Mouse (Mus musculus) cortical plate, adult 2 months (tissue): ENCODE measurements around the gene Myo9b.

Source experiments
- CTCF ChIP-seq: fragments of 200-500 bp; IDR thresholded peaks from 2 replicates; pipeline ENCODE4 v1.5.1; 2011; ENCODE audit warnings: mild to moderate bottlenecking, control low read depth, low read length; ENCODE audit not compliant: insufficient read depth; ENCODE audit errors: extremely low read depth
- POLR2A ChIP-seq: fragments of 200-500 bp; IDR thresholded peaks from 2 replicates; pipeline ENCODE4 v1.6.1; 2011; ENCODE audit warnings: mild to moderate bottlenecking, low read length, control low read depth; ENCODE audit not compliant: insufficient read depth; ENCODE audit errors: extremely low read depth

DNA sequence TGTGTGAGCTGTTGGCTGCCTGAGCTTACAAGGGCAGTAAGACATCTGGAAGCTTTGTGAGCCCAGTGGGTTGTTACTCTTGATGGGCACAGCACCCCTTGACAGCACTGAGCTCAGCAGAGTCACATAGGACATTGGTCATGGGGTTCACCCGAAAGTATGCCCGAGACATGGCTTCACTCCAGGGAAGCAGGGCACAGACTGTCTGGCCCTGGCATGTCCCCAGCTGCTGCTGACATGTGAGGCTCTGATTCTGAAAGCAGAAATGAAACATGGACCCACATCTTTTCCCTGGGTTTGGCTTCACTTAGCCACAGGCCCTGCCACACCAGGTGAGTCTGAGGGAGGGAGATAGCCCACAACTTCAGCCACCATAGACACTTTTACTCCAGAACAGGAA, 24.3 kb downstream of the Myo9b start:
- no peak for TF ChIP-seq POLR2A
- no peak for TF ChIP-seq CTCF
